Mouse (Mus musculus) activated CD4-positive, CD25-positive, alpha-beta regulatory T cell, adult 4 months (primary cell): Measurements from ENCODE around the gene Ceacam12. TPM values are rescaled to one million over a fixed set of nuclear protein-coding genes. Genes with fewer than 3 reads are reported as not detected.
"Not testable (repeated sequence)": the region's sequence is repeated elsewhere in the genome, so short reads cannot be mapped to it uniquely, and the experiment has no call there.

Experiments
- ATAC-seq: one replicate; pipeline ENCODE4 v1.8.0; 2017
- polyA plus RNA-seq, 2 experiments: library from polyadenylated mRNA; unstranded; fragments of 100-300 nt; shearing (Covaris generic); gene quantifications; one replicate each; pipeline ENCODE4 v1.2.1; 2017

Gene Ceacam12
- under 1 TPM in 1 of 2 experiments, not detected in 1; 0.32 TPM for polyA plus RNA-seq

DNA sequence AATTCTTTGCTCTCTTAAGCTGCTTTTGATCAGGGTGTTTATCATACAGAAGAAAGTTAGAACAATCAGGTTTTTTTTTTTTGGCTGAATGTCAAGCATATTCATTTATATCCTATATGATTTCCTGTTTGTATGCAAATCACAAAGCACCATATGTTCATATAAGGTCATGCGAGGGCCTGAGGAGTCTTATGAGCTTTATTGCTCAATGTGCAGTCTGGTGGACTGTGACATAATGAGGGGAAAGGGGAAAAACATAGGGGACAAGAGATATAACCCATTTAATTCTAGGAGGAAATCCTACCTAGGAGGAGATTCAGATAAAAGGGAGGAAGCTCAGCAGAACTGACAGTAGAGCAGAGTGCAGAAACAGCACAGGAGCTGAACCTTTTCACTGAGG, at the start of gene Ceacam12:
TSS of gene Ceacam12 (plus strand) at position 301 of the 400 bp plus-strand sequence.
- ATAC-seq, result no peak

GRCm38 (mm10) chr7:18073821-18074220, 8.1 kb downstream of the Ceacam12 start:
- not testable (repeated sequence) for ATAC-seq

- ATAC-seq, result no peak
Measured at GRCm38 (mm10) chr7:18100785-18101184, 35.1 kb downstream of the Ceacam12 start.

Other genes starting within 250 kb of the Ceacam12 start
- gene Gm5155, start 194.2 kb upstream of the Ceacam12 start, polyA plus RNA-seq, result not detected
- gene Ceacam11, start 93.8 kb upstream of the Ceacam12 start, polyA plus RNA-seq, result not detected
- gene Ceacam13, start 56.0 kb upstream of the Ceacam12 start, polyA plus RNA-seq, result not detected
- not detected for gene Igfl3, start 110.6 kb downstream of the Ceacam12 start, polyA plus RNA-seq
- not detected for gene Mill1, start 179.4 kb downstream of the Ceacam12 start, polyA plus RNA-seq